Mouse (Mus musculus) urinary bladder, adult 2 months (tissue): ENCODE data around the gene C2. TPM values are rescaled to one million over a fixed set of nuclear protein-coding genes. Genes with fewer than 3 reads are reported as not detected.

Source experiments
- DNase-seq: peaks from one replicate; pipeline ENCODE4 v3.0.0; 2022; ENCODE audit warnings: low spot score
- polyA plus RNA-seq: library from polyadenylated mRNA; depleted of rRNA; stranded (reverse); fragments of >200 nt; gene quantifications from 2 replicates; pipeline ENCODE4 v1.2.3, GENCODE M21; 2012; rRNA removed

C2 gene
- 43.0 and 45.6 TPM in 2 replicates for polyA plus RNA-seq

DNA sequence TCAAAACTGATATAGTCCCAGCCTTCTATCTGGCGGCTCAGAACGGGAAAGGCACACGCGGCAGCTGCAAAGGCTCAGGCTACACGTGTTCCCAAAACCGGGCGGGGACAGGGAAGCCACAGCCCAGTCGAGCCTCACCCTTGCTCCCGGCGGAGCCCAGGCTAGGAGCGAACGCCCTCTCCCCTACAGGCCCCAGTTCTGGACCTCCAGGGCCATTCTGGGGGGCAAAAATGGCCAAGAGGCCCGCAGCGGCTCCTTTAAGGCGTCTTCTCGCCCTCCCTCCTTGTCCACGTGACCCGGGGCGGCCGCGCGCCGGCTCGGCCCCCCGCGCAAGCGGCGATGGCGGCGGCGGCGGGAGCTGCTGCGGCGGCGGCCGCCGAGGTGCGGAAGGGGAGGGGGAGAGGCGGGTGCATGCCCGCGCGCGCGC is at the start of gene C2, which contains the start of gene Ehmt2:
Gene C2 (minus strand): TSS at position 106 of the 427 bp plus-strand sequence.
Gene Ehmt2 (plus strand): TSS at position 310 of the 427 bp plus-strand sequence.
- peak; percentile 81 for DNase-seq

GRCm38 (mm10) chr17:34947606-34948005 is 49.5 kb upstream of the C2 start:
- DNase-seq, result no peak

GRCm38 (mm10) chr17:34946486-34947140 is 48.5 kb upstream of the C2 start:
- DNase-seq, result no peak

- DNase-seq, result no peak
Measured at GRCm38 (mm10) chr17:34944362-34944761, 46.3 kb upstream of the C2 start.

DNA sequence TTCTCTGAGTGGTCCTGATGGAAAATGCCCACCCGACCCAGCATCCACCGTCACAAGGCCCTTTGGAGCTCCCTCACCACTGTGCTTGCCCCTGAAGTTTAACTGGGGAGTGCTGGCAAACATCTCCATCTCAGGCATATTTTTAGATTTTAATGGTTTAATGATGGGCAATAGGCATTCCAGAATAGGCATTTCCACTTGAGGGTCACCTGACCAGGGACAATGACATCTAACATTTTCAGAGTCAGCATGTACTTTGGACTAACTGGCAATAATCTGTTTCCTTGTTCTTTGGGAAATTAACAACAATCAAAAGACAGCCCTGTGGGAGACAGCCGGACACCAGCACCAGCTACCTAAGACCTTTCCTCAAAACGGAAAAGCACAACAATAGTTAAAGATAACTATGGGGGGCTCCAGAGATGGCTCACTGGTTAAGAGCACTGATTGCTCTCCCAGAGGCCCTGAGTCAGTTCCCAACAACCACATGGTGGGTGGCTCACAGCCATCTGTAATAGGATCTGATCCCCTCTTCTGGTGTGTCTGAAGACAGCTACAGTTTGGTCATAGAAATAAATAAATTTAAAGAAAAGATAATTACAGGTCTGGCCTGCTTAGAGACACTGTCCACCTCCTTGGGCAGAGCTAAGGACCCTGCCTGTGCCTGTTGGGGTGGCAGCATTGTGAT is 45.2 kb upstream of the C2 start:
- no peak for DNase-seq

DNA sequence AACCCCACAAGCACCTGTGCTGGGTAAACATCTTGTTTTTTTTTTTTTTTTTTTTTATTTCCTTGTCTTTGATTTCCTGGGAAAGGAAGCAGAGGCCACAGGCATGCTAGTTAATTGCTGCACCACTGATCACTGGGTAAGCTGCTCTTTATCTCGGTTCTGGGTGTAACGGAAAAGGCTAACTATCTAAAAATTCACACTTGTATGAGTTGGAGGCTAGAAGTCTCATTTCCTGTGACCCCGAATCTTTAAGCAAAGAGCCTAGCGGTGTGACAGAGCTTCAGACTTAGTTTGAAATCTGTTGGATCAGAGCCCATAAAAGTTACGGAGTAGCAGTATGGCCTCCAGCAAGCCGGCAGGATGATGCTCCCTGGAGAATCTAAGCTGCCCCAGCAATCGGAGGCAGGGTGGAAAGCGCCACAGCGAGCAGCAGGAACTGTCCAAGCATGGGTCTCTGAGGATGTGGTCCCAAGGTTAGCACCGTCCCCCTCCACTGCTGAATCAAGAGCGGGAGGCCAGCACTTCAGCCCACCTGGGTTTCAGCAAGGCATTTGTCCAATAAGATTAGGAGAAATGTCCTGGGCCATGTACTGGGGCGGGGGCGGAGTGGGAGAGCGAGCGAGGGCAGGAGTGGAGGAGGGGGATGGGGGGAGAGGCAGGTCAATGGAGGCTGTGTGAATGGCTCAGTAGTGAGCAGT is 43.4 kb upstream of the C2 start:
- no peak for DNase-seq

- DNase-seq, result no peak
Measured at GRCm38 (mm10) chr17:34937960-34938505, 40.0 kb upstream of the C2 start.

DNA sequence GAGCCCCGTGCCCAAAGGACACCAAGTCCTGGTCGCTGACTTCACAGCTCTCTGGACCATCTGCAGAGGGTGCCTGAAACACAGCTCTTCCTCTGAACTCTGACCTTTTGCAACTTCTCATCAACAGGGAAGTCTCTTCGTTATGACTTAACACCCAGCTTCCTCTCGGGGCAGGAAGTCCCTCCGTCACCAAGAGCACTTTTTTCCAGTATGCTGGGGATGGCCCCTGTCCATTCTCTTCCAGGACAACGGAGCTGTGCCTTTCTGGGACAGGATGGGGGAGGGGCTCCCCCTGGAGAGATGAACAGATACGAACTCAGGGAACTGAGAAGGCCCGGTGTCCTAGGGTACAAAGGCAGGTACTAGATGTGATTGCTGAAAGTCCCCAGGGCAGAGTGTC is 36.8 kb upstream of the C2 start:
- no peak for DNase-seq

DNA sequence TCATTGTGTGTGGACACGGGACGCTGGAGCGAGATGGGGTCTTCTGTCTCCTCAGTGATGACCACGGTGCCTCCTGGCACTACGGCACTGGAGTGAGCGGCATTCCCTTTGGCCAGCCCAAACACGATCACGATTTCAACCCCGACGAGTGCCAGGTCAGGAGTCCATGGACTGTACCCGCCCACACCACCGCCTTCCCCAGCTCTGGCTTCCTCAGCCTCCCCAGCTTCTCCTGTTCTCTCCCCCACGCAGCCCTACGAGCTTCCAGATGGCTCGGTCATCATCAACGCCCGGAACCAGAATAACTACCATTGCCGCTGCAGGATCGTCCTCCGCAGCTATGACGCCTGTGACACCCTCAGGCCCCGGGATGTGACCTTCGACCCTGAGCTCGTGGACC is 36.0 kb upstream of the C2 start:
- no peak for DNase-seq

GRCm38 (mm10) chr17:34932287-34932686 is 34.2 kb upstream of the C2 start:
- DNase-seq, result no peak

DNA sequence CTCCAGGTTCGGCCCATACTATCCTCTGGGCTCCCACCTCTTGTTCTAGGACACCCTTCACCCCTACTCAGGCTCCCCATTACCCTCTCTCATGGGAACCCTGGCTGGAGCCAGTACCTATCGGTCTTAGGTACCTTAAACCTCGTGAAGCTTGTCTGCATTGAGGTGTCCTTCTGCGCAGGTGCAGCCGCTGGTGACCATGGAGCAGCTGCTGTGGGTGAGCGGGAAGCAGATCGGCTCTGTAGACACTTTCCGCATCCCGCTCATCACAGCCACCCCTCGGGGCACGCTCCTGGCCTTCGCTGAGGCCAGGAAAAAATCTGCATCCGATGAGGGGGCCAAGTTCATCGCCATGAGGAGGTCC is 33.7 kb upstream of the C2 start:
- no peak for DNase-seq

DNA sequence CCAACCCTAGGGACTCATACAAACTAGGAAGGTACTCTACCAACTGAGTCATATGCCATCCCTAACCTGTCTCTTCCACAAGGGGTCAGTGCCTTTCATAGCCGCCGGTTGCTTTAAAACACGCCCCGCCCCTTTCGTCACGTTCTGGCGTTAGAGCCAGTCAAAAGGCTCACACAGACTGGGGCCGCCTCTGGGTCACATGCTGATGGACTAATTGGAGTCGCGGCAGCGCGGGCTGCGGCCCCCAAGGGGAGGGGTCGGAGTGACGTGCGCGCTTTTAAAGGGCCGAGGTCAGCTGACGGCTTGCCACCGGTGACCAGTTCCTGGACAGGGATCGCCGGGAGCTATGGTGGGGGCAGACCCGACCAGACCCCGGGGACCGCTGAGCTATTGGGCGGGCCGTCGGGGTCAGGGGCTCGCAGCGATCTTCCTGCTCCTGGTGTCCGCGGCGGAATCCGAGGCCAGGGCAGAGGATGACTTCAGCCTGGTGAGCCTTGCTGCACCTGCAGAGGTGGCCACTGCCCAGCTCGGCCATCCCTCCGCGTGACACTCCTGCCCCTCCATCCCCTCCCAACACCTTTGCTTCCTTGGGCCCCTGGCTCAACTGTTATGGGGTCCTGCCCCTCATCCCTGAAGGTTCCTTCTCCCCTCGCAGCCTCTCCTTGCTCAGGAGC is 33.1 kb upstream of the C2 start, which contains the start of gene Neu1:
Gene Neu1 (plus strand): TSS at position 193 of the 674 bp plus-strand sequence.
- DNase-seq, result peak; percentile 86

GRCm38 (mm10) chr17:34928841-34929240 is 30.8 kb upstream of the C2 start:
- no peak for DNase-seq

DNA sequence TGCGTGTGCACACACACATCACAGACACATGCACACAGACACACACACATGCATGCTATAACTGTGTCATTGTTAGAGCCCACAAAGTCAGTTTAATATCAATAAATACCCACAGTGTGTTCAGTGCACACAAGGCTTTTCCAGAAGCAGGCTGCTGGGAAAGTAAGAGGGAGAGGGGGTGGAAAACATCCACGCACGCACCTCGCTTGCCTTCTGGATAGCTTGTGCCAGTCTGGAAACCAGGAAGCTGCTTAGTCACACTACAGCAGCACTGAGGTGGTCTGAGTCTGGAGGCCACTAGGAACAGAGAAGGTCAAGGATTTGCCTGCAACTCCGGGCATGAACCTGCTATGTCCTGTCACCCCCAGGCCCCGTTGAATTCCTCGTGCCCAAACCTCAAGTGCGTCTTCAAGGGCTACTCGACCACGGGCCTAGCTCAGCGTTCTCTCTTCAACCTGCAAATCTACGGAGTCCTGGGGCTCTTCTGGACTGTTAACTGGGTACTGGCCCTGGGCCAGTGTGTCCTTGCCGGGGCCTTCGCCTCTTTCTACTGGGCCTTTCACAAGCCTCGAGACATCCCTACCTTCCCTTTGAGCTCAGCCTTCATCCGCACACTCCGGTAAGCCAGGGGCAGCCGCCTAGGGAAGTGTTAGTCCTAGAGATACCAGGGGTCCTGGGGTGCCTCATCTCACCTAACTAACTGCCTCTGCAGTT is 29.4 kb upstream of the C2 start:
- DNase-seq, result no peak

DNA sequence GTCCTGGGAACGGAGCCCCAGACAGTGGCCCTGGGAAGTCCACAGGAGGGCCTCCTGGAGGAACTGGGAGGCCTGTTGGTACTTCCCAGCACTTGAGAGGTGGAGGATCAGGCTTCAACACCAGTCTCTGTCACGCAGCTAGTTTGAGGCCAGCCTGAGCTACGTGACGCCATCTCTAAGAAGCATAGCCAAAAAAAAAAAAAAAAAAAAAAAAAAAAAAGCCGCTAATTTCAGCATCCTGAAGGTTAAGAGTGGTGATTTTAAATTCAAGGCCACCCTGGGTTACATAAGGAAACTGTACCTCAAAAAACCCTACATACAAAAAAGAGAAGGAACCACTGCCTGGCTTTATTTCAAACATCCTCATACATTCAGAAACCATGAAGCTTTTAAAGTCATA is 26.2 kb upstream of the C2 start:
- DNase-seq, result no peak

DNA sequence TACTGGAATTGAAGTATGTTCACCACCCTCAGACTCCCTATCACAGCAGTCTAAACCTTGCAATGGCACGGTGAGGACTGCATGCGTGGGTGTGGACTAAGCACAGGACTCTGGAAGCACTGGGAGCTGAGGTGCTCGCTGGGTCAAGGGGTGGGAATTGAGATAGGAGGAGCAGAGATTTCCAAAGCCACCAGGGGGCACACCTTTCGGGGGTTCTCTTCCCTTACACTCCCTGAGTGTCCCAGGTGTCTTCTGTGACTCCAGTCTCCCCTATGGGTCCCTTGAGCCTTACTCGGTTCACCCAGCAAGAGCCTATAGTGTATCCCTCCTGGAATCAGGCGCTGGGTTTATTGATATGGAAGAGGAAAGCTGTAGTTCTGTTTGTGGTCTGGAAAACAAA is 24.9 kb upstream of the C2 start:
- no peak for DNase-seq

DNA sequence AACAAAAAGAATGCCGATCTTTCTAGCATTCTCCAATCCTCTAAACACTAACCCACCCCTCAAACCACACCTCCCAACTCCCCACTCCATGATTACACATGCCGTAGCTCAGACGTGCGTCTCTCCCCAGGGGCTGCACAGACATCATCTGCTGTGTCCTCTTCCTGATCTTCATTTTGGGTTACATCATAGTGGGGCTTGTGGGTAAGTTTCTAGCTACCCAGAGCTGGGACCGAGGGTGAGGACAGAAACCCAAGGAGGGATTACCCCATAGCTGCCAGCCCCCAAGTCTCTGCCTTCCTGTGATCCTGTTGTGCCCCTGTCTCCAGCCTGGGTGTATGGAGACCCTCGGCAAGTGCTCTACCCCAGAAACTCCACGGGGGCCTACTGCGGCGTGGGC is 19.1 kb upstream of the C2 start:
- DNase-seq, result no peak

- no peak for DNase-seq
Measured at GRCm38 (mm10) chr17:34916316-34916715, 18.3 kb upstream of the C2 start.

DNA sequence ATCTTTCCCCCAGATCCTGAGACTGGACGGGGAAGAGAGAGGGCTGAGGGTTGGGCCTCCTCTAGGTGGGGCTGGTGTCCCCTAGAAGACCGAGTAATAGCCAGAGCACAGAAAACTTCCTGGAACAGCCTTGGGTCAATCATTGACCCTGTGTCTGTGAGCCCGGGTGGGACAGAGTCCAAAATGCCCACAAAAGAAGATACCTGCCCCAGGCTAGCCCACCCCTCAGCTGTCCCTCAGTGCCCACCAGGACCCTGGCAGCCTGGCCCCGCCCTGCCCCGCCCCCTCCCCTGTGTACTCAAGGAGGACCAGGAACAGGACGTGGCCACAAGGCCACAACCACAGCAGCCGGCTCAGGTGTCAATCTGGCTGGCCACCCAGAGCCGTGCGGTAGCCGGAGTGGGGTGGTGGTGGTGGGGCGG is 17.4 kb upstream of the C2 start:
- no peak for DNase-seq

DNA sequence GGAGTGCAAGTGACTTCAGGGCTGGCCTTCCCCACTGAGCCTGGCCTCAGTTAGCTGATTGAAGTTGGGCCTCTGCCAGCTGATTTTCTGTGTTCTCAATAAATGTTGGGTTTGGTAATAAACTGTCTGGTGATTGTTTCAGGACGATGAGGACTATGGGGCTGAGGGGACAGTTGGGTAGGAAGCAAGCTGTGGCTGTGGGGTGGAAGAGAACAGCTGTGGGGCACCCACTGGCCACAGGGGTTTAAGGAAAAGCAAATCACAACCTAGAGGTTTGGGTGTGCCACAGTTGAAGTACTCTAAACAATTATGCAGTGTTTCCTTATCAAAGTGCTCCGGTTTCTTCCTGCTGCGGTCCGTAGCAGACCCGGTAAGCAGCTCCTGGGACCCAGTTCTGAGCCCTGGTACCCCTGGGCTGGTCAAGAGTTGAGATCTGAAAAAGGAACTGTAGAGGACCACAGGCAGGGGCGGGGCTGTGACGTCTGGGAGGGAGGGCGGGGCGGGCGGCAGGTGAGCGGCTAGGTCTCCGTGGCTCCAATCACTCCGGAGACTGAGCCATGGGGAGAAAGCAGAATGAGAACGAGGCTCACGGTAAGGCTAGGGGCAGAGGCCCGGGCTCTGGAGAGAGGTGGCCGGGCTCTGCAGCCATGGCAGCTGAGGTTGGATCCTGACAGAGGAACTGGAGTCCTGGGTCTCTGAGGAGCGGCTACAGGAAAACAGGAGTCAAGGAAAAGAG is 16.0 kb upstream of the C2 start, which contains the start of gene Slc44a4:
Gene Slc44a4 (plus strand): TSS at position 537 of the 736 bp plus-strand sequence.
- no peak for DNase-seq
